Mouse (Mus musculus): ENCODE results near the gene Cxcl10.
A peak's percentile ranks its signal among the peaks of the same experiment; 100 is the strongest.

The Cxcl10 gene

GRCm38 (mm10) chr5:92348794-92349413 is at the start of gene Cxcl10:
Gene Cxcl10 (minus strand): TSS chr5:92348889.
- no peak for DNase-seq (ENCODE audit: low read depth, low spot score)

GRCm38 (mm10) chr5:92398153-92398552 is 49.5 kb upstream of the Cxcl10 start:
- DNase-seq (ENCODE audit: low read depth, low spot score) = no peak

- no peak for DNase-seq (ENCODE audit: low read depth, low spot score)
Measured at GRCm38 (mm10) chr5:92396476-92396875, 47.8 kb upstream of the Cxcl10 start.

- no peak for DNase-seq (ENCODE audit: low read depth, low spot score)
Measured at GRCm38 (mm10) chr5:92395764-92396163, 47.1 kb upstream of the Cxcl10 start.

GRCm38 (mm10) chr5:92393863-92394262 is 45.2 kb upstream of the Cxcl10 start:
- DNase-seq (ENCODE audit: low read depth, low spot score) = no peak

- no peak for DNase-seq (ENCODE audit: low read depth, low spot score)
Measured at GRCm38 (mm10) chr5:92392542-92392941, 43.9 kb upstream of the Cxcl10 start.

GRCm38 (mm10) chr5:92390615-92391014 is 41.9 kb upstream of the Cxcl10 start:
- DNase-seq (ENCODE audit: low read depth, low spot score) = no peak

GRCm38 (mm10) chr5:92389977-92390376 is 41.3 kb upstream of the Cxcl10 start:
- DNase-seq (ENCODE audit: low read depth, low spot score) = no peak

GRCm38 (mm10) chr5:92387433-92387832 is 38.7 kb upstream of the Cxcl10 start:
- no peak for DNase-seq (ENCODE audit: low read depth, low spot score)

- DNase-seq (ENCODE audit: low read depth, low spot score) = no peak
Measured at GRCm38 (mm10) chr5:92386643-92387042, 38.0 kb upstream of the Cxcl10 start.

GRCm38 (mm10) chr5:92386102-92386501 is 37.4 kb upstream of the Cxcl10 start:
- DNase-seq (ENCODE audit: low read depth, low spot score) = no peak

- DNase-seq (ENCODE audit: low read depth, low spot score) = no peak
Measured at GRCm38 (mm10) chr5:92384855-92385254, 36.2 kb upstream of the Cxcl10 start.

GRCm38 (mm10) chr5:92383747-92384146 is 35.1 kb upstream of the Cxcl10 start:
- DNase-seq (ENCODE audit: low read depth, low spot score) = no peak

GRCm38 (mm10) chr5:92382349-92382679 is 33.6 kb upstream of the Cxcl10 start:
- no peak for DNase-seq (ENCODE audit: low read depth, low spot score)

- peak; percentile 42 for DNase-seq (ENCODE audit: low read depth, low spot score)
Measured at GRCm38 (mm10) chr5:92381550-92382348, 33.1 kb upstream of the Cxcl10 start.

- DNase-seq (ENCODE audit: low read depth, low spot score) = no peak
Measured at GRCm38 (mm10) chr5:92376795-92377405, 28.2 kb upstream of the Cxcl10 start.

GRCm38 (mm10) chr5:92375368-92375767 is 26.7 kb upstream of the Cxcl10 start:
- DNase-seq (ENCODE audit: low read depth, low spot score) = no peak

- DNase-seq (ENCODE audit: low read depth, low spot score) = no peak
Measured at GRCm38 (mm10) chr5:92374721-92375142, 26.0 kb upstream of the Cxcl10 start.

- no peak for DNase-seq (ENCODE audit: low read depth, low spot score)
Measured at GRCm38 (mm10) chr5:92372605-92373004, 23.9 kb upstream of the Cxcl10 start.

- no peak for DNase-seq (ENCODE audit: low read depth, low spot score)
Measured at GRCm38 (mm10) chr5:92371361-92371976, 22.8 kb upstream of the Cxcl10 start.

GRCm38 (mm10) chr5:92370891-92371290 is 22.2 kb upstream of the Cxcl10 start:
- no peak for DNase-seq (ENCODE audit: low read depth, low spot score)

- DNase-seq (ENCODE audit: low read depth, low spot score) = no peak
Measured at GRCm38 (mm10) chr5:92370392-92370791, 21.7 kb upstream of the Cxcl10 start.
